Mouse (Mus musculus): ENCODE data around the gene Slco1a6.
"Not testable (repeated sequence)": the region's sequence is repeated elsewhere in the genome, so short reads cannot be mapped to it uniquely, and the experiment has no call there.

Slco1a6 gene

GRCm38 (mm10) chr6:142208421-142208820 is at the start of gene Slco1a6:
Gene Slco1a6 (minus strand): TSS chr6:142208521.
- DNase-seq (ENCODE audit: low spot score in 2 of 2), result no peak

GRCm38 (mm10) chr6:142250738-142251307 is 42.5 kb upstream of the Slco1a6 start:
- not testable (repeated sequence) for DNase-seq (ENCODE audit: low spot score in 2 of 2)

- DNase-seq (ENCODE audit: low spot score in 2 of 2), result no peak
Measured at GRCm38 (mm10) chr6:142245065-142245464, 36.7 kb upstream of the Slco1a6 start.

GRCm38 (mm10) chr6:142239468-142239867 is 31.1 kb upstream of the Slco1a6 start:
- no peak for DNase-seq (ENCODE audit: low spot score in 2 of 2)

- DNase-seq (ENCODE audit: low spot score in 2 of 2), result no peak
Measured at GRCm38 (mm10) chr6:142220138-142220537, 11.8 kb upstream of the Slco1a6 start.

- DNase-seq (ENCODE audit: low spot score in 2 of 2), result no peak
Measured at GRCm38 (mm10) chr6:142211821-142212220, 3.5 kb upstream of the Slco1a6 start.

GRCm38 (mm10) chr6:142209749-142210148 is 1.4 kb upstream of the Slco1a6 start:
- no peak for DNase-seq (ENCODE audit: low spot score in 2 of 2)

GRCm38 (mm10) chr6:142200524-142200923 is 7.8 kb downstream of the Slco1a6 start:
- DNase-seq (ENCODE audit: low spot score in 2 of 2), result no peak

GRCm38 (mm10) chr6:142194245-142194644 is 14.1 kb downstream of the Slco1a6 start:
- no peak for DNase-seq (ENCODE audit: low spot score in 2 of 2)

- DNase-seq (ENCODE audit: low spot score in 2 of 2), result no peak
Measured at GRCm38 (mm10) chr6:142191962-142192361, 16.4 kb downstream of the Slco1a6 start.

- DNase-seq (ENCODE audit: low spot score in 2 of 2), result no peak
Measured at GRCm38 (mm10) chr6:142187426-142187825, 20.9 kb downstream of the Slco1a6 start.

- DNase-seq (ENCODE audit: low spot score in 2 of 2), result no peak
Measured at GRCm38 (mm10) chr6:142185868-142186415, 22.4 kb downstream of the Slco1a6 start.

- DNase-seq (ENCODE audit: low spot score in 2 of 2), result no peak
Measured at GRCm38 (mm10) chr6:142163406-142163805, 44.9 kb downstream of the Slco1a6 start.

- no peak for DNase-seq (ENCODE audit: low spot score in 2 of 2)
Measured at GRCm38 (mm10) chr6:142161171-142161570, 47.1 kb downstream of the Slco1a6 start.

- peak; percentile 1 to 12 for DNase-seq (ENCODE audit: low spot score in 2 of 2)
Measured at GRCm38 (mm10) chr6:142154081-142154480, 54.2 kb downstream of the Slco1a6 start.

GRCm38 (mm10) chr6:142148371-142148770 is 60.0 kb downstream of the Slco1a6 start:
- DNase-seq (ENCODE audit: low spot score in 2 of 2), result no peak

GRCm38 (mm10) chr6:142111667-142112305 is 96.5 kb downstream of the Slco1a6 start:
- no peak for DNase-seq (ENCODE audit: low spot score in 2 of 2)

- DNase-seq (ENCODE audit: low spot score in 2 of 2), result no peak
Measured at GRCm38 (mm10) chr6:142091126-142091525, 117.2 kb downstream of the Slco1a6 start.

GRCm38 (mm10) chr6:142058281-142058680 is 150.0 kb downstream of the Slco1a6 start:
- DNase-seq (ENCODE audit: low spot score in 2 of 2), result not testable (repeated sequence)

GRCm38 (mm10) chr6:142047689-142048088 is 160.6 kb downstream of the Slco1a6 start:
- no peak for DNase-seq (ENCODE audit: low spot score in 2 of 2)

GRCm38 (mm10) chr6:142045746-142046145 is 162.6 kb downstream of the Slco1a6 start:
- DNase-seq (ENCODE audit: low spot score in 2 of 2), result no peak

- DNase-seq (ENCODE audit: low spot score in 2 of 2), result no peak
Measured at GRCm38 (mm10) chr6:142041896-142042295, 166.4 kb downstream of the Slco1a6 start.

All from frontal cortex, postnatal 36 days (tissue).